Mouse (Mus musculus): Measurements from ENCODE around the gene Trank1.

The Trank1 gene

DNA sequence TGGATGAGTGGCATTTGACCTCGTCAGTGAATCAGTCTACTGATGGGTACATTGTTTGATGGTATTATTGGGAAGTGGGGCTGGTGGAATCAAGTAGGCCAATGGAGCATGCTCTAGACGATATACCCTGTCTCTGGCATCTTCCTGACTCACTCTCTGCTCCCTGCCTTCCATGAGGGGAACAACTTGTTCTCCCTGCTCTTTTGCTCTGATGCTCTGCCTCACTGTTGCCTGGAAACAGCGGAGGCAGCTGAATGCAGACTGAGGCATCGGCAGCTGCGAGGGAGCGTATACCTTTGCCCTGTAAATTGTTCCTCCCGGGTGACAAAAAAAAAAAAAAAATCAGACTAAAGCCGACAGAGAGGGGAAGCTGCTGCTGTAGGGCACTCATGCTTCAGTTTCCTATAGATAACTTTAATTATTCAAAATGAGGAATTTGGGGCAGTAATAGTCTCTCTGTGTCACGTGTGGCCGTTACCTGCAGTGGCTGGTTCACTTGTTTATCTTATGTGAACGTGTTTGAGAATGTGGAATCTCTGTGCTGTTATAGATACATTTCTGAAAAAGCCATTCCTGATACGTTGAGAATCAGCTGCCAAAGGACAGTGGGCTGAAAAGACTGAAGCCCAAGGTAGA is 9.2 kb upstream of the Trank1 start:
- DNase-seq (ENCODE audit: low spot score in 2 of 2): no peak

DNA sequence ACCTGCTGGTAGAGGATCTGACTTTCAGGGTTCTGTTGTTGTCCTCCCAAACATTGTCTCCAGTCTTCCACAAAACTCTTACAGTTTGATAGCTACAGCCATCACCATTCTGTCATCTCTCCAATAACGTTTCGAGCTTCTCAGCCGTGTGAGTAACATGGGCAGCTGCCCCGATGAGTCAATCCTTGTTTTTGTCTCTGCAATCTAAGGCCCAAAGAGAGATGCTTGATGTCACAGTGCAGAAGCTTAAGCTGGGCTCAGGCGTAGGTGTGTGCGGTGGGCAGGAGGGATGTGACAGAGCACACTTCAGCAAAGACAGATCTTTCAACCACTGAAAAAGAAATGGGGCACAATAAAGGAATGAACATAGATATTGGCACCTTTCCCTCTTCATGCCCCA is 7.5 kb upstream of the Trank1 start:
- DNase-seq (ENCODE audit: low spot score in 2 of 2): no peak

DNA sequence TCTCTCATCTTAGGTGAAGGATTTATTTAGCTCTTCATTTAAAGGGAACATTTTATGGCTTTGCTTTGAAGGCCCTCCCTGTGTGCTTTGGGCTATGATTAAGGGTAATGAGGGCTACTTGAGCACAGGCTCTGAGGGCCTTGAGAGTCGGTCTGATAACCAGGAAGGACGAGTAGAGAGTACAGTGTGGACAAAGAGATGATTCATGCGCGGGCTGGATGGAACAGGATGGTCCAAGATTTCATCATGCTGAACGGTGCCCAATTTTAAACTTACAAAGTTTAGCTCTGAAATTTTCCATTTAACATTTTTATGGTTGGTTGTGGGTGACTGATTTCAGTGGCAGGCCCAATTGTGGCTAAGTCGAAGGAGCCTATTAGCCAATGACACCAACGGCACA is 5.4 kb upstream of the Trank1 start:
- DNase-seq (ENCODE audit: low spot score in 2 of 2): no peak

DNA sequence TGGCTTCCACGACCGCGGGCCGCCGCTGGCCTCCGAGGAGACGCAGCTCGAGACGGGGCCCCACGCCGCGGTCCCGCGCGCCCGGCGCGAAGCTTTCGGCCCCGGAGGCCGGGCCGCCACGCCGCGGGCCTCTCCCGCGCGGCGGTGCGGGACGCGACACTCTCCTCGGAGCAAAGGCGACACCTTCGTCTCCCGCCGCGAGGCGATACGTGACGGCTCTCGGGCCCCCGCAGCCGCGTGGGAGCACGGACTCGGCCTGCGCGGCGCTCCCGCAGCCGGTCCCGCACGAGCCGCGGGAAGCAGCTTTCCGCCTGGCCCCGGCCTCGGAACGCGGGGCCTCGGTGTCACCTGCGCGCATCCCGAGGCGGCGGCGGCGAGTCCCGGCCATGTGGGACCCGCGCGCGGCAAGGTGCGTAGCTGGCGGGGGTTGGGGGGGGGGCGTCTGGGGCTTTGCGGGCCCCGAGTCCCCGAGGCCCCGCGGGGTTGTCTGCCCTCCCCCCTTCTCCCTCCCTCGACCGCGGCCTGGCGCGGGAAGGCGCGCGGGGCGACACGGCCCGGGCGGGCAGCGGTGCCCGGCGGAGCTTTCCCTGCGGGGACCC is 403 bp downstream of the Trank1 start:
- DNase-seq (ENCODE audit: low spot score in 2 of 2): peak in 1 of 2 experiments; percentile 15

DNA sequence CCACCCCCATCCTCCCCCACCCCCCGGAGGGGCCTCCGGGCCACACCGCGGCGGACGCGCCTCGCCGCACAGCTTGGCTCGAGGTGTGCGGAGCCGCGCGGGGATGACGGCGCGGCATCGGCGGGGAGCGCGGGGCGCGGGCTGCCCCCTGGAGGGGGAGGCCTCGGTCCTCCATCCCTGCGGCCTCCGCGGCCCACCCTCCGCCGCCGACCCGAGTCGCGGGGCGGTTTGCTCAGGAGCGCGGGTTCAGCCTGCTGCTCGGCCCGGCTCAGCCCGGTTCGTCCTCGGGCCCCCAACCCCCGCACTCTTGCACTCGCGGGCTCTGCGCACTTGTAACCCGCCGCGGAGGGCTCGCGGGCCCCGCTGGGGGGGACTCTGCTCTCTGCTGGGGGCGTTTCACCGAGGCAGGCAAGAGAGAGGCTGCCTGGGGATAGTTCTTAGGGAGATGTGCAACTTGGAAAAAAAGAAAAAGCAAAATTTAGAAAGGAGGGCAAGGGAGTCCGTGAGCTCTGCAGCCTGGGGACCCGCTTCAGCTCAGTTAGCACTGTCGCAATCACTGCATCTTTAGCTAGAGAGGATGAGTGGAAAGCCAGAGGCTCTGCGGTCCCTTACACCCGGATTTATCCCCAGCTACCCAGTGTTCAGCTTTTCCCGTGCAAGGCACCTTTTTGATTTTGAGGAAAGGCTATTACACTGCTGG is 1.1 kb downstream of the Trank1 start:
- DNase-seq (ENCODE audit: low spot score in 2 of 2): peak in 1 of 2 experiments; percentile 8

DNA sequence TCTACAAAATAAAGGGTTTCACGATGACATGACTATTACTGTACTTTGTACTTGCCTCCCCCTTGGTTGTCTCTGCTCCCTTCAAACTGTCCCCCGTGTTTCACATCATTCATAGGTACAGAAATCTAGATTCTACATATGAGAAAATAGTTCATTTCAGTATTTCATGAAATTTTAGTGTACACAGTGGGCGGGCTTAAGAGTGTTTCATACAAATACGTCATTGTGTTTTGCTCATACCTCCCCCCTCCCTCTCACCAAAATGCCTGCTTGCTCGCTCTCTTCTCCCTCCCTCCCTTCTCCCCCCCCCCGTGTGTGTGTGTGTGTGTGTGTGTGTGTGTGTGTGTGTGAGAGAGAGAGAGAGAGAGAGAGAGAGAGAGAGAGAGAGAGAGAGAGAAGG is 1.8 kb downstream of the Trank1 start:
- no peak for DNase-seq (ENCODE audit: low spot score in 2 of 2)

DNA sequence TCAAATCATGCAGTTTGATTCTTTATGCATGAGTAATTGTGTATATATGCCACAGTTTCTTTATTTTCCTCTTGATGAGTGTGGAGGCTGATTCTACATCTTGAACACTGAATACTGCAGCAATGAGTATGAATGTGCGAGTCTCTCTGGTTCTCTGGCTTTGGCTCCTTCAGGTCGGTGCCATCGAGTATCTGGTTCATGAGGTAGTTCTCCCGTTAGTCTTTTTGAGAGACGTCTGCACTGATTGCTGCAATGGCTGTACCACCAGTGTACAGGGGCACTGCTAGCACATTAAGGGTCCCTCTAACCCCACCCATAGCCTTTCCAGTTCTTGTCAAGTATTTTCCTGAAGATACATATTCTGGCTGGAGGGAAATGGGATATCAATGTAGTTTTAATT is 2.3 kb downstream of the Trank1 start:
- DNase-seq (ENCODE audit: low spot score in 2 of 2): no peak

DNA sequence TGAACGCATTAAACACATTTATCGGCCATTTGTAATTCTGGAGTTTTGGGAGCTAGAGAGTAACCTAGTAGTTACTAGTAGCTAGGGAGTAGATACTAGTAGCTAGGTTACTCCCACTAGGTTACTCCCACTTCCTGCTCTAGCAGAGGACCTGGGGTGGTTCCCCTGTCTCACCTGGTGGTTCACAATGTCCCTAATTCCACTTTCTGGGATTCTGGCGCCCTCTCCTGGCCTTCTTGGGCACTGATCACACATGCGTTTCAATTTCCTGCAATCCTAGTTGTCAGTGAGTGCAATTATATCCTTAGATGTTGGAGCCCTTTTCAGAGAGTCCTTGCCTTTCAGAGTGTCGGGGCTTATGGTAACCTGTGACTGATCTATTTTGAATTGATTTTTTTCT is 2.7 kb downstream of the Trank1 start:
- peak; percentile 35 to 63 for DNase-seq (ENCODE audit: low spot score in 2 of 2)

DNA sequence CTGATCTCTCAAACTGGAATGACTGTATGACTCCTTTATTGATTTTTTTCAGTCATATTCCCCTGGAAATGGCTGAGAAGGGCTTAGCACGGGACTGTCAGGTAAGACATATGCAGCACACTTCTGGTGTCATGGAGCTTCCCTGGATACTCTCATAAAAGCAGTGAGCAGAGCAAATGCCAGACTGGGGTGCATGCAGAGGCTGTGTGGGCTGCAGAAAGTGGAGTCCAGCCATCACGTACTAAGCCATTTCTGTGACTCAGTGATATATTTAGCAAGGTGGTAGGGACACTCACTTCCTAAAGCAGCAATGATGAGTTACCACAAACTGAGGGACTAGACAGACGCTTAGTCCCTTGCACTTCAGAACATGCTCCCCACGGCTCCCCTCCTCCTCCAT is 9.4 kb downstream of the Trank1 start:
- DNase-seq (ENCODE audit: low spot score in 2 of 2): no peak

DNA sequence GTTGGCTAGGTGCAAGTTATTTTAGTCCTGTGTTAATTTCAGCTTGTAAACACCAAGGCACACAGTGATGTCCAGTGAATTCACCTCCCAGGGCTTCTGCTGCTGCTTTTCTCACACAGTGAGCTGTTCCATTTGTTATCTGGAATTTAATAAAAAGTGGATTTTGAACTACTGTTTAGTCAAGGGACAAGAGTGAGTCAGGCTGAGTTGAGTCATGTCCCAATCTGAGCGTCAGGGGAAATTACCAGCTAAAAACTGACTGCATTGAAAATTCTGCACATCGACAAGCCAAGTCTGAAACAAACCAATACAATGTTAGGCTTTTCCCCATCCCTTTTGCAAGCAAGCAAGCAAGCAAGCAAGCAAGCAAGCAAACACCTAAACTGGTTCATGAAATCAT is 13.3 kb downstream of the Trank1 start:
- no peak for DNase-seq (ENCODE audit: low spot score in 2 of 2)

DNA sequence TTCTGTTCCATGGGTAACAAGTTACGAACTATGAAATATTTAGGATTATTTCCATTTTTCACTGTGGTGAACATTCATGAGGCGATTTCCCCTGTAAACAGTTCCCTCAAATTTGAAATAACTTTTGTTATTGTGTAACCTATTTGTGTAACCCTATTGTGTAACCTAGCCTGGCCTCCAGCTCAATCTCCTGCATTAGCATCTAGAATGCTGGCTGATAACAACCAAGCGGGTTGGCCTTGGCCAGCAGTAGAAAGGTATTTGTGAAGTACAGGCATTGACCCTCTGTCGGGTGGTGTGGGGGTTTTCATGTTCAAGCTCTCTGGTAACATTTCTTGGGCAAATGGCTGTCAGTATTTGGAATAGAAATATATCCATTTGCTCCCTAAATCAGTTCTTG is 18.3 kb downstream of the Trank1 start:
- no peak for DNase-seq (ENCODE audit: low spot score in 2 of 2)

DNA sequence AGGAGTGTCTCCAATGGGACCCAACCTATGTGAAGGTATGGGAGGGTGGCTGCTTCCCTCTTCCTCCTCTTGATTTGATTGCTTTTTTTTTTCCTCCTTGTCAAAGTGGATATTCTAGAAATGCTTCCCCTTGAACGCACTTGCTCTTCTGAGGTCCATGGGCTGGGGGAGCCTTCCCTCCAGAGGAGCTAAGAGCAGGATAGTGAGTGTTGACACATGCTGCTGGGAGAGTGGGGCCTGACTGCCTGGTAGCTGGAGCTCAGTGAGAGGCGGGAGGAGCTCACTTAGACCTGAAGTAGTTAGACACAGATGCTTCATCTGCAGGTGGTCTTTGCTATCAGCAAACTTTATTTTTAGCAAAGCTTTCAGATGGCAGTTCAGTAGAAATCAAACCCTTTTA is 22.3 kb downstream of the Trank1 start:
- DNase-seq (ENCODE audit: low spot score in 2 of 2): no peak

DNA sequence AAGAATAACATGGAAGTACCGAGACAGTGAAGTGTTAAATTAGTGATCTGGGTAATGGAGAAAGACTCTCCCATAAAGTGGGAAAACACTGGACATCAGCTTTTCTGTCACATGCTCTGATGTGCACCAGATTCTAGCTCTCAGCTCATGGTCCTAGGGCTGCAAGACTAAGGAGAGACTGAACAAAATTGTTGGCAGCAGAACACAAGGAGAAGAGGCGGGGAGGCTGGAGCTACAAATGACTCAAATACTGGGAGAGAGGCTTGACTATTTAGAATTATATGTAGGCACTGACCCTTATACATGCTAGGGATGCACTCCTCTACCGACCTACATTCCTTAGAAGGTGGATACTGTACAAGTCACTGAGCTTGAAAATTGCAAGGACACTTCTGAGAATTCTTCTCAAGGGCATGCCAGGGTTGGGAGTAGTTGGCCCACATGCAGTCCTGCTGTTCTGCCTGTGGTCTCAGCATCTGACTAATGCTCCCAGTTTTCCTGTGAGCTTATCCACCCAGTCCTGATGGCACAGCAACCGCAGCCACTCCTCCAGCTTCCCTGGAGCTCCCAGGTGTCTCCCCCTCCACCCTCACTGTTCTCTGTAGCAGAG is 23.1 kb downstream of the Trank1 start:
- DNase-seq (ENCODE audit: low spot score in 2 of 2): no peak

DNA sequence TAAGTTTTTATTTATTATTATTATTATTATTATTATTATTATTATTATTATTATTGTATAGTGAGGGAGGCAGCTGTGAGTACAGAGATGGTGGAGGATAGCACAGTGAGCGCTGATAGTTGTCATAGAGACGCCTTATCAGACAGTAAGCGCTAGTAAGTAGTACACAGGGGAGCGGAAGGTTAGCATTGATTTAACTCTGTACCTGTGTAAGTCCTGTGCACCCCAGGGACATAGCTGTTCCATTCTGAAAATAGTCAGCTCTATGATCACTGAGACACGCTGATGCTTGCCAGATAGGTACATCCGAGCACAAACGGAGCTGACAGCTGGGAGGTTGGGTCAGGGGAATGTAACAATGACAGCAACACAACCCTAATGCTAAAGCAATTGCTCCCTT is 39.7 kb downstream of the Trank1 start:
- DNase-seq (ENCODE audit: low spot score in 2 of 2): no peak

DNA sequence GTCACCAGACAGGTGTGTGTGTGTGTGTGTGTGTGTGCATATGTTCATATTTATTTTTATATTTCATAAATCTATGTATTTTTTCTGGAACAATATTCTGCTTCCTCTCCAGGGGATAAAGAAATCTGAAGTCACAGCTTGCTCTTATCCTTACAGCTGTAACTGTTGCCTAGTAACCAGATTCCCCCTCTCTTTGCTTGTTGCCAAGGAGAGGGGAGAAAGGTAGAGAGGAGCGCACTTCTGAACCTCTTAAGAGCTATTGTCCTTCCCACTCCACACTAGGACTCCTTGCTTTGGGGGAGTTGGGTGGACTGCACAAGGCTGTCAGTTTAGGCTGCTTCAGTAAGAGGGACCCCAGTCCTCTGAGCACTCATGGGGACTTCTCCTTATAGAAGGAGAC is 40.1 kb downstream of the Trank1 start:
- no peak for DNase-seq (ENCODE audit: low spot score in 2 of 2)

DNA sequence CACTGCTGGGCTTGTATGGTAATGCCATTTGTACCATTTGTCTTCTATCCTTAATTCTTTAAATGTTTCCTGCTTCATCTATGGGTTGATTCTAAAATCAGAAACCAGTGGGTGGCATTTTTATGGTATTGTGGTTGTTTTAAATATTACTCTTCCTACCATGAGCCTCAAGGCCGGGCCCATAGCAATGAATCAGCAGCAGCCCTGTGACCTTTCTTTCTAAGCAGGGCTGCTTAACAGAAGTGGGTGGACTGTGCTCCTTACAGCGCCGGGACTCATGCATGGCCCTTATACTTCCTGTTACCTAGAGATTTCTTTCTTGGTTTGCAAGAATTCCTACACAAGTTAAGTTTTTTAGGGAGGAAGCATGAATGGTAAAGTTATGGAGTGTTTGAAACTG is 41.1 kb downstream of the Trank1 start:
- no peak for DNase-seq (ENCODE audit: low spot score in 2 of 2)

DNA sequence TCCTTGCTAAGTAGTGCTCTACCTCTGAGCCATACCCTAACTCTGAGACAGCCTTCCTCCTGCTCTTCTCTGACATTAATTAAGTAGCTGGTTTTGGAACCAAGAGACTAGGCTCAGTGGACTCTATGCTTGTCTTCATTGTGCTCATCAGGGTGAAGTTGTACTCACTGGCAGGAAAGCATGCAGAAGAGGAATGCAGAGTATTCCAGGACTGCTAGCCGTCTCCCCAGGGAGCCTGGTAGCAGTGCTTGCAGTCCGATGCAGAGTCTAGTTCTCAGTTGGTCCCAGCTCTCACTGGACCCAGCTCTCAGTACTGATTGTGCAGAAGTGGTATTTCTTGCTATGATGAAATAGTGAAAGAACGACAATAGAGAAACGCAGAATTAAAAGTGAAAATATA is 43.5 kb downstream of the Trank1 start:
- no peak for DNase-seq (ENCODE audit: low spot score in 2 of 2)

DNA sequence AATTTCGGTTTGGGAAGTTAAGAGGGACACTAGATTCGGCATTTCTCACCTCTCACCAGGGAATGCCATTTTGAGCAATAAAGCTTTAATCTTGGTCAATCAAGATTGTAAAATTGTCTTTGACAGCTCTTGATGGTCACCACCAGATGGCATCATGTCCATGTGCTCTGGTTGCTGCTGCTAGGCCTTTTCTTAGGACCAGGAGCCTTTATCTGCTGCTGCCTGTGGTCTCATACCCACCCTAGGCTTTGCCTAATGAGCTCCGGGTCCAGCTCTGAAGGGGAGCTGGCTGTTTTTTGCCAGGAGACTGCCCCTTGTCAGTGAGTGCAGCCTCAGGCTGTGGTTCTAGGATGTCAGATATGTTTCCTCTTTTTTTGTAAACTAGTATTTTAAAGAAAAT is 44.8 kb downstream of the Trank1 start:
- DNase-seq (ENCODE audit: low spot score in 2 of 2): peak in 1 of 2 experiments; percentile 22

DNA sequence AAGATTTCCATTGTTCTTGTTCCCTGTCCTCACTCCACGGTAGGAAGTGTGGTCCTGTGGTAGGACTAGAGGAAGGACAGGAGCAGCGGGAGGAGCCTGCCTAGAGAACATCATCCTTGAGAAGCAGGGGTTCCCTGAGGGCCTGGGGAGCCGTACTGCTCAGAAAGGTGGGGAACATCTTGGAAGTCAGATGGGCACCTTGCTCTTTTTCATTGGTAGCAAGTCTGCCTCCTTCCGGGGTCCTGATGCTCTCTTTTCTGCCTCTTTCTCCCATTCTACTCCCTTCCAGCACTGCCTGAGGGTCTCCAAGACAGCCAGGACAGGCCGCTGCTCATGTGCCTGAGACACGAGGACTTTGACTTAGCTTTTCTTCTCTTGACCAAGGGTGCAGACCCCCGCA is 52.1 kb downstream of the Trank1 start:
- no peak for DNase-seq (ENCODE audit: low spot score in 2 of 2)

DNA sequence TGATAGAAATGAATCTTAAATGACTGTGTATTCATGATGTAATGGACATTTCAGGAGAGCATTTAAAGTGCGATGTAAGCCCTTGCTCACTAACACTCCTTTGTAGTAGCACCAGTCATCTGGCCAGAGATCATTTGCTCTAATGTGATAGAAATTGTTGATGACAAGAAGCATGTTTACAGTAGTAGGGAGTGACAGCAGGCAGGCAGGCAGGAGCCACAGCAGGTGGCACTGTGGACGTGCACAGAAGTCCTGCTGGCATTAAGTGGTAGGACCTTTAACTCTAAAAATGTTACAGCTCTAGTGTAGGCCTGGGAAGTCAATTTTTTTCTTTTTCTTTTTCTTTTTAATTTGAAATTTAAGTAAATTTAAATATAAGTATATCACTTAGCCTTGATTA is 56.2 kb downstream of the Trank1 start:
- DNase-seq (ENCODE audit: low spot score in 2 of 2): no peak

DNA sequence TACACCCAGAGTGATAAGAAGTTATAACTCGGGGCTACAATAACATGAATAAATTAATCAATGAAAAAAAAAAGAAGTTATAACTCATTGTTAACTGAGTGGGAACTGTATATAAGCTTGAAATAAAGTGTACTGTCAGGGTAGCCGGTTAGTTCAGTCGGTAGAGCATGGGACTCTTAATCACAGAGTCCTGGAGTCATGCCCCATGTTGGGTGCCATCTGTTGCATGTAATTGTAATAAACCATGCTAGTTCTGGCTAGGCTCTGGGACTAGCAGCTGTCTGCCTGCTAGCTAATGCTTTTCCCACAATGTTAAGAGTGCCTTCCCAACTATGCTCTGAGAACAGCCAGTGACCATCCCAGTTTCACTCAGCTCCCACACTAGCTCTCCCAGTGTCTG is 60.5 kb downstream of the Trank1 start:
- DNase-seq (ENCODE audit: low spot score in 2 of 2): no peak

DNA sequence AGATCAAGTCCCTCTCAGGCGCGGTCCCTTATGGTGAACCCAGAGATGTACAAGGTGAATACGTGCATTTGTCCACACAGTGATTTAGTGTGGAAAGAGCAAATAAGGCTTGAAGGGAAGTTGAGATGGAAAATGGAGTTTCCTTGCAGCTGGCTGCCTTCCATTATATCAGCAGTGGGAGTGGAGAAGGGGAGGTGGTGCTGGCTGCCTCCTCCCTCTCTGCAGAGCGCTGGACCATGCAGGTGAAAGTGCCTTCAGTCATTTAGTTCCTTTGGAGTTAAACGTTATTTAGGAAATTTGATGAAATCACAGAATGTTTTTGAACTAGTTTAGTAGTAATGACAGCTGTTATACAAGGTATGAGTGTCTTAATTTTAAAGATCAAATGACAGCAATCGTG is 66.3 kb downstream of the Trank1 start:
- DNase-seq (ENCODE audit: low spot score in 2 of 2): no peak

Data from cerebellum, postnatal 4 days (tissue).